Mouse (Mus musculus) brain, embryonic 14.5 days (tissue): Measurements from ENCODE around the gene Plxdc1.

Experiments used
- CTCF ChIP-seq: fragments of 200-500 bp; IDR thresholded peaks from 2 replicates; pipeline ENCODE4 v1.5.1; 2012; ENCODE audit warnings: inconsistent platforms, mild to moderate bottlenecking, moderate library complexity, borderline replicate concordance; ENCODE audit not compliant: insufficient read depth, insufficient read length; ENCODE audit errors: extremely low read depth
- POLR2A ChIP-seq: fragments of 200-500 bp; IDR thresholded peaks from 2 replicates; pipeline ENCODE4 v1.6.1; 2012; ENCODE audit warnings: mild to moderate bottlenecking, inconsistent platforms, borderline replicate concordance; ENCODE audit not compliant: poor library complexity, insufficient read depth, insufficient read length, severe bottlenecking; ENCODE audit errors: extremely low read depth

- TF ChIP-seq POLR2A (no peak), CTCF (no peak)
Observed at GRCm38 (mm10) chr11:97877341-97877740, 108.9 kb downstream of the Plxdc1 start.
